In the genomic region with DNA sequence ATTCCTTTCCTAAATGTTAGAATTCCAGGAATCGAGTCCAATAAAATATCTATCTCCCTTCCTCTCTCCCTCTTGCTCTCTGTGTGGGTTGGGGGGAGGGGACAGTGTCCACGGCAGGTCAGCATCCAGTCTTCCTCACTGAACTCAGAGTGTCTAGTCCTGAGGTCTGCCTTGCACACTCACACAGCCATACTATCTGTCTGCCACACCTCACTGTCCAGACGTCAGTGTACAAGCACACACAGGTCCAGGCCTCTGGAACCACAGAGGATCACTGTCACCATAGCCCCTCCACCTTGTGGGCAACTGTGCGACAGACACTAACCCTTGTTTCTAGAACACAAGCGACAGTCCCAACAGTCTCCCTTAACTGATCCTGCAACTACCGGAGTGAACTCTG, we compare ENCODE assay signal across 11 mouse cellular contexts. TPM values are rescaled to one million over a fixed set of nuclear protein-coding genes. Genes with fewer than 3 reads are reported as not detected.
DNase-seq lines count a peak whose midpoint lies in the region; ATAC-seq and TF ChIP-seq lines count a peak whose summit lies in the region.
"Had no signal": no experiment of that assay in that cellular context is flagged by ENCODE, and none has a peak within 500 bp of the region (broad histone marks: within the 10 kb centered on the region; RNA-seq: fewer than 3 reads in every experiment).

No protein-coding gene starts in this region.

- H3K4me3 ChIP-seq in heart, embryonic 12.5 days: no peak overlapping the region
- H3K4me3 ChIP-seq in thymus, adult 2 months (ENCODE audit: control insufficient read depth, insufficient read depth, low read length): no peak overlapping the region
- no peak overlapping the region for H3K4me3 ChIP-seq in liver, embryonic 13.5 days (replicated peaks)

- WGBS in heart, embryonic 12.5 days: 36% methylated on average over 6 of the region's 6 CpGs
- WGBS in thymus, adult 2 months: 71% methylated on average over 6 of the region's 6 CpGs
- WGBS in liver, embryonic 13.5 days (ENCODE audit: insufficient replicate concordance): 30% methylated on average over 6 of the region's 6 CpGs

- H3K27me3 ChIP-seq in heart, embryonic 12.5 days (replicated peaks): no peaks in the 10 kb centered on the region
- H3K27me3 ChIP-seq in thymus, adult 2 months (ENCODE audit: control insufficient read depth, insufficient read depth, low read length): no peaks in the 10 kb centered on the region
- no peaks in the 10 kb centered on the region for H3K27me3 ChIP-seq in liver, embryonic 13.5 days

- 0 out of 2 replicates have a peak overlapping the region, but pooled peaks have one; percentile 34 for H3K9ac ChIP-seq in heart, embryonic 12.5 days
- H3K9ac ChIP-seq in liver, embryonic 13.5 days: peak overlapping the region; percentile 18; the same call in 1 of the 2 replicates

- peaks cover 96% of the 10 kb centered on the region for H3K4me1 ChIP-seq in heart, embryonic 12.5 days (replicated peaks)
- peaks cover 63% of the 10 kb centered on the region for H3K4me1 ChIP-seq in thymus, adult 2 months (replicated peaks; ENCODE audit: control insufficient read depth, insufficient read depth, low read length)
- peaks cover 98% of the 10 kb centered on the region for H3K4me1 ChIP-seq in liver, embryonic 13.5 days (replicated peaks)

- no peak overlapping the region for H3K4me2 ChIP-seq in heart, embryonic 12.5 days
- peak overlapping the region; percentile 3 for H3K4me2 ChIP-seq in liver, embryonic 13.5 days

- no peak for TF ChIP-seq POLR2A in thymus, adult 2 months (IDR thresholded peaks at IDR 0.05; ENCODE audit: control insufficient read depth, extremely low read depth, insufficient read depth, low read length, poor library complexity)

- no peaks in the 10 kb centered on the region for H3K9me3 ChIP-seq in heart, embryonic 12.5 days (replicated peaks)
- no peaks in the 10 kb centered on the region for H3K9me3 ChIP-seq in liver, embryonic 13.5 days (replicated peaks)

- H3K36me3 ChIP-seq in heart, embryonic 12.5 days: peaks cover under 1% of the 10 kb centered on the region; the same call in 1 of the 2 replicates
- peaks cover 10% of the 10 kb centered on the region; the same call in 1 of the 2 replicates for H3K36me3 ChIP-seq in thymus, adult 2 months (ENCODE audit: control insufficient read depth, insufficient read depth, low read length)
- H3K36me3 ChIP-seq in liver, embryonic 13.5 days: peaks cover 12% of the 10 kb centered on the region

- intact Hi-C loops in heart, postnatal 14 days (cut with DNase I): loop anchor here (1.0 kb wide), 1 partner anchor 8 kb away; no protein-coding TSS in a partner anchor

- no peak for DNase-seq in heart, postnatal 14 days
- DNase-seq in thymus, adult 2 months: no peak
- no peak for DNase-seq in thymus, postnatal 36 days
- DNase-seq in liver, embryonic 13.5 days: no peak
- peak; percentile 56 for DNase-seq in yolk sac, embryonic 10.5 days (ENCODE audit: low spot score)
- no peak for DNase-seq in frontal cortex, postnatal 36 days (ENCODE audit: low spot score in 2 of 2)
- DNase-seq in retina, embryonic 14.5 days (ENCODE audit: low spot score): no peak
- DNase-seq: gastrocnemius, postnatal 10 days; lung, adult 18-20 months; thymus, postnatal 25 days had no signal

- no peak for ATAC-seq in heart, embryonic 12.5 days (ENCODE audit: insufficient number of reproducible peaks, low FRiP score)
- ATAC-seq in liver, embryonic 13.5 days (ENCODE audit: low read depth): peak; percentile 38; the same call in 1 of the 2 replicates

- no peak for TF ChIP-seq CTCF in thymus, adult 2 months (IDR thresholded peaks at IDR 0.05; ENCODE audit: borderline replicate concordance, control insufficient read depth, extremely low read depth, insufficient read depth, low read length, poor library complexity)

- H3K27ac ChIP-seq in heart, embryonic 12.5 days (ENCODE audit: poor library complexity, severe bottlenecking): peak overlapping the region; percentile 94
- H3K27ac ChIP-seq in thymus, adult 2 months (ENCODE audit: control insufficient read depth, insufficient read depth, low read length): peak overlapping the region; percentile 23; the same call in 1 of the 2 replicates
- peak overlapping the region; percentile 79 for H3K27ac ChIP-seq in liver, embryonic 13.5 days

RNA-seq across cellular contexts. Expression of gene Myh9, which starts 18.8 kb away (rescaled TPM):
- 41.9 and 42.0 TPM in 2 replicates for polyA plus RNA-seq in heart, embryonic 12.5 days (2016; fragmentation: Nextera tagmentation; extraction: Ambion mirVana)
- 100 to 1,000 TPM; 140 to 172 TPM for total RNA-seq in heart, postnatal 14 days (2021)
- polyA plus RNA-seq in thymus, adult 2 months (2012; rRNA removed): 167 and 193 TPM in 2 replicates
- polyA plus RNA-seq in liver, embryonic 13.5 days (2015; fragmentation: Nextera tagmentation; extraction: Ambion mirVana): 18.3 and 22.2 TPM in 2 replicates

Comparison
In these comparisons a context has a peak if more than half of its experiments do, and no peak if none do; other contexts are left out.
1. H3K27ac ChIP-seq: peak in every context shown above with its lines; median percentile 94 in heart, embryonic 12.5 days; 79 in liver, embryonic 13.5 days; 23 in thymus, adult 2 months.